Mouse (Mus musculus): ENCODE measurements at regions not wholly inside any gene's neighbourhood (a gene's known extent, or its start where the extent isn't known, plus 50 kb on each side); places are given as distances from the start of the nearest gene placed in this dataset.

DNA sequence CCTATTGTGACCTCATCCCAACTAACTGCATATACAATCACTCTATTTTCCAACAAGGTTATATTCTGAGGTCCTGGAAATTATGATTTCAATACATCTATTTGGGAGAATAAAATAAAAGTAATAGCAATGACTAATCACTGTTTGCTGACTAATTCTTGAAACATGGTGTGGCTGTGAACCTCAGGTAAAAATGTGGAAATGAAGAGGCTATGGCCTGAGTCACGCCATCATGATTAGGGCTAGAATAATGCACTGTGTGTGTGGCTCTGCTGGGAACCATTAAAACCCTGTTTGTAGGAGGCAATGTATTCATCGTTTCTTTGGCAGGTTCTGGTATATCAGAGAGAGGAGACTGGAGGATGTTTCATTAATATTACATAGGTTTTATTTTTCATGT lies 179.7 kb upstream of the Mbnl1 start:
- 88% methylated on average over 2 of the region's 2 CpGs for WGBS
- TF ChIP-seq CTCF (IDR thresholded peaks at IDR 0.05; ENCODE audit: insufficient read depth, low read length) (no peak), POLR2A (IDR thresholded peaks at IDR 0.05; ENCODE audit: borderline replicate concordance, extremely low read depth, low read depth, low read length) (no peak)

DNA sequence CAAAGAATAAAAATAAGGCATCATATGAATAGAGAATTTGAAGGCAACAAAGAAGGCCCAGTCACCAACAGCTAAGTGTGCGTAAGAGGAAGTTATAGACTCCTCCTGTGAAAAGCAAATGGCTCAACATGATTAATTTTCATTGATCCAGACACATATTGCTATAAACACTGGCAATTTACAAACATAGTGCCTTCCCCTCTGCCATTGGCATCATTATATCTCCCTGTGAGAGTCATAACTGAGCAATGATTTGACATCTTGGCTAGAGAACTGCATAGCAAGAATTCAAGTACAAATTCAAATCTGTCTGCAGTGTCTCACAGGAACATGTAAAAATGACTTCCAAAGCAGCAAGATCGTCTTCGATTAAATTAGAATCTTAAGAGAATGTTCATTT lies 167.2 kb upstream of the Mbnl1 start:
- TF ChIP-seq CTCF (IDR thresholded peaks at IDR 0.05; ENCODE audit: insufficient read depth, low read length): no peak
- no peak for TF ChIP-seq POLR2A (IDR thresholded peaks at IDR 0.05; ENCODE audit: borderline replicate concordance, extremely low read depth, low read depth, low read length)
- Histone ChIP-seq H3K4me1 (ENCODE audit: control insufficient read depth, insufficient read depth, low read length) (no peaks in the 10 kb centered on the region; the same call in 1 of the 2 replicates), H3K4me3 (replicated peaks; ENCODE audit: extremely low read depth, low read depth, low read length) (no peak overlapping the region)
- WGBS: 86% methylated on average over 3 of the region's 3 CpGs
- DNase-seq: no peak

More for the DNA sequence above, 179.7 kb upstream of the Mbnl1 start:
- DNase-seq: no peak
- Histone ChIP-seq H3K4me3 (replicated peaks; ENCODE audit: extremely low read depth, low read depth, low read length) (no peak overlapping the region), H3K4me1 (ENCODE audit: control insufficient read depth, insufficient read depth, low read length) (no peaks in the 10 kb centered on the region)

DNA sequence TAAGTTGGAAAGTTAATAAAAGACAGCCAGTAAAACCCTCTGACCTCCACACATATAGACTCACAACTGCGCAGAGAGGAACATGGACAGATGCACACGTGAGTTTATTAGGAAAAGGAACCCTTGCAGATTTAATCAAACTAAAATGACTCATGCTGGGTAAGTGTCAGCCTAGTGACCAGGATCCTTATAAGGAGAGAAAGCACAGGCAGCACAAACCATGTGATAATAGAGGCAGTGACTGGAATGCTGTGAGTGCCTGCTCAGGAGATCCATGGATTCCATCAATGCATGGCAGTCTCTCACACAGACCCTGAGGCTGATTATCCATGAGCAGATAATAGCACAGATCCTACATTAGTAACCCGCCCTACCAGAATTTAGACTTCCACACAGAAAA lies 162.2 kb upstream of the Mbnl1 start:
- no peaks in the 10 kb centered on the region; the same call in 1 of the 2 replicates for H3K4me1 ChIP-seq (ENCODE audit: control insufficient read depth, insufficient read depth, low read length)
- no peak for DNase-seq
- no peak overlapping the region for H3K4me3 ChIP-seq (replicated peaks; ENCODE audit: extremely low read depth, low read depth, low read length)
- 70% methylated on average over 3 of the region's 3 CpGs for WGBS
- no peak for TF ChIP-seq POLR2A (IDR thresholded peaks at IDR 0.05; ENCODE audit: borderline replicate concordance, extremely low read depth, low read depth, low read length)

DNA sequence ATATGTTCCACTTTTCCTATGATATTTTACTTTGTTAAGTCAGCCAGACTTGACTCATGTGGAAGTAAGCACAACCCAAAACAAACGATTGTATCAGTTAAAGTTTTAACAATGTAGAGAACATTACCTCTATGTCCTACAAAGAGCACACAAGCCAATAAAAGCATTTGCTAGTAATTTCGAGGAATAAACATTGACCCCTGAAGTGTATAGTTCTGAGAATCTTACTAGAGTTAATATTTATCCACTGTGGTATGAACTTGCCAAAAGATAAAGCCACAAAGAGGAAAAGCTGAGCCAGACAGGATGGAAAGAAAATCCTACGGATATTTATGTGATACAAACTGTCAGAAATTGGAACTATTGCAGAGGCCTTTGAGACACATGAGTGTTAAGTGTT lies 161.5 kb upstream of the Mbnl1 start:
- Histone ChIP-seq H3K4me3 (replicated peaks; ENCODE audit: extremely low read depth, low read depth, low read length) (no peak overlapping the region), H3K4me1 (ENCODE audit: control insufficient read depth, insufficient read depth, low read length) (no peaks in the 10 kb centered on the region; the same call in 1 of the 2 replicates)
- no peak for DNase-seq
- no peak for TF ChIP-seq CTCF (IDR thresholded peaks at IDR 0.05; ENCODE audit: insufficient read depth, low read length)
- no peak for TF ChIP-seq POLR2A (IDR thresholded peaks at IDR 0.05; ENCODE audit: borderline replicate concordance, extremely low read depth, low read depth, low read length)
- 41% methylated on average over 3 of the region's 3 CpGs for WGBS

DNA sequence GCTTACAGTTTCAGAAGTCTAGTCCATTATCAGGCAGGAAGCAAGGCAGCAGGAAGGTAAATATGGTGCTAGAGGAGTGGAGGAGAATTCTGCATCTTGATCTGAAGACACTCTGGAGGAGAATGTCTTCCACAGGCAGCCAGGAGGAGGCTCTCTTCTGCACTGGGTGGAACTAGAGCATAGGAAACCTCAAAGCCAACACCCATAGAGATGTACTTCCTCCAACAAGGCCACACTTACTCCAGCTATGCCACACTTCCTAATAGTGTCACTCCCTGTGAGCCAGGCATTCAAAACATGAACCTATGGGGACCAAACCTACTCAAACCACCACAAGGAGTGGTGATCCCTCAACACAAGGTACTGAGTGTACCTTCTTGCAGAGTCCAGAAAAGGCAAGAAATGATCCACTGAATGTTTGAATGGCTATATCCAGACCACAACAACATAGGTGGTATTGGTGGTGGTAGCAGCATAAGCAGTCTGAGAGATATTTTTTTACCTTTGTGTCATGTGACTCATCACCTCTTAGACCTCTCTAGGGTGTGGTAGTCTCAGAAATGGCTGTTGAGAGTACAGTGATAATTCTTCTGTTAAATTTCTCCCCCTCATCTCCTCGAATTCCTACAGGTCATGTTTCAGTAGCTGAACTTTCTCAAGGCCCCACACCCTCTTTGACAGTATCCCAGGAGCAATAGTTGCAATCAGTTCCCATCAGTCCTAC lies 152.3 kb upstream of the Mbnl1 start:
- 58% methylated on average over 1 of the region's 1 CpGs for WGBS

DNA sequence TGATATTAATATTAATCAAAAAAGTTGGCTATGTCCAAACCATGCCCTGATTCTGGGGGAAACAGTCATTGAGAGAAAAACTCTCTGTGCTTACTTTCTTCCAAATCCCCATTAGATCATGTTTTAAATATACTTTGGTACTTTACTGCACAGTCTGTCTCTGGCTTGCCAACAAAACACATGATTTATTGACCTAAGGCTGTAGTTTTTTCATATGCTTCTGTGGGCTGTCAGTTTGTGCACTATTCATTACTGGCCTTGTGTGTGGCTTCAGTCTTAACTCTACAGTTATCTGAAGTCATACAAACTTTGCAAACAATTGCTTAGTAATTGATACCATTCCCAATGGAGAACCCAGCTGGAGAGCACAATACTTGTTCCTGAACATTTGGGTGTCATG lies 149.1 kb upstream of the Mbnl1 start:
- TF ChIP-seq POLR2A (IDR thresholded peaks at IDR 0.05; ENCODE audit: borderline replicate concordance, extremely low read depth, low read depth, low read length) (no peak), CTCF (IDR thresholded peaks at IDR 0.05; ENCODE audit: insufficient read depth, low read length) (no peak)
- Histone ChIP-seq H3K4me3 (replicated peaks; ENCODE audit: extremely low read depth, low read depth, low read length) (no peak overlapping the region), H3K4me1 (ENCODE audit: control insufficient read depth, insufficient read depth, low read length) (no peaks in the 10 kb centered on the region; the same call in 1 of the 2 replicates)
- no peak for DNase-seq

More for the DNA sequence above, 152.3 kb upstream of the Mbnl1 start:
- no peak for TF ChIP-seq POLR2A (IDR thresholded peaks at IDR 0.05; ENCODE audit: borderline replicate concordance, extremely low read depth, low read depth, low read length)
- TF ChIP-seq CTCF (IDR thresholded peaks at IDR 0.05; ENCODE audit: insufficient read depth, low read length): peak; percentile 34
- Histone ChIP-seq H3K4me1 (ENCODE audit: control insufficient read depth, insufficient read depth, low read length) (no peaks in the 10 kb centered on the region; the same call in 1 of the 2 replicates), H3K4me3 (replicated peaks; ENCODE audit: extremely low read depth, low read depth, low read length) (no peak overlapping the region)
- DNase-seq: no peak

DNA sequence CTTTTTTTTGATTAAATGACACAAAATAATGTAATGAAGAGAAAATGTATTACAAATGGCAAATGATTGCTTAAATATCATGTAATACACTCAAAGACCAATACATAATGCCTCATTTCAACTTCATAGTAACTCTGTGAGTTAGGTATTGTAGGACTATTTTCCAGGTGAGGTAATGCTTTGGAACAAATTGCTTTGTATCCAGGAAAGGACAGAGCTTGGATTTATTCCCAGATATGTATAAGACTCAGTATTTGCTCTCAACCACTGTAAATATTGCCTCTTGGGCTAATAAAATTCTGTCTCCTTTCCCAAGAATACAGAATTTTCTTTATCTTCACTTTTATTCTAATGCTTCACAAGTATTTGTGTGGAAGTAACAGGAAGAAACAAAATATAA lies 148.2 kb upstream of the Mbnl1 start:
- Histone ChIP-seq H3K4me3 (replicated peaks; ENCODE audit: extremely low read depth, low read depth, low read length) (no peak overlapping the region), H3K4me1 (ENCODE audit: control insufficient read depth, insufficient read depth, low read length) (no peaks in the 10 kb centered on the region; the same call in 1 of the 2 replicates)
- no peak for DNase-seq
- TF ChIP-seq CTCF (IDR thresholded peaks at IDR 0.05; ENCODE audit: insufficient read depth, low read length) (no peak), POLR2A (IDR thresholded peaks at IDR 0.05; ENCODE audit: borderline replicate concordance, extremely low read depth, low read depth, low read length) (no peak)

DNA sequence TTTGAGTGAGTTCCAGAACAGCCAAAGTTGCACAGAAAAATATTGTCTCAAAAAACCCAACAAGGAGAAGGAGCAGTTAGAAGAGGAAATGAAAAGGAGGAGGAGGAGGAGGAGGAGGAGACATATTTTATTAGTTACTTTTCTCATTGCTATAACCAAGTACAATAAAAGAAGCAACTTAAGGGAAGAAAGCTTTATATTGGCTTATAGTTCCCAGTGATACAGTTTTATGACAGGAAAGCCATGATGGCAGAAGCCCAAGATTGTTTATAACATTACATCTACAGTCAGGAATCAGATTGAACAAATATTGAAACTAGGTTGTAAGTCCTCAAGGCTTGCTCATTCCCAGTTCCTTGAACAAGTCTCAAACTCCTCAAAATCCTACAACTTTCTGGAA lies 147.7 kb upstream of the Mbnl1 start:
- TF ChIP-seq POLR2A (IDR thresholded peaks at IDR 0.05; ENCODE audit: borderline replicate concordance, extremely low read depth, low read depth, low read length) (no peak), CTCF (IDR thresholded peaks at IDR 0.05; ENCODE audit: insufficient read depth, low read length) (no peak)
- Histone ChIP-seq H3K4me1 (ENCODE audit: control insufficient read depth, insufficient read depth, low read length) (no peaks in the 10 kb centered on the region; the same call in 1 of the 2 replicates), H3K4me3 (replicated peaks; ENCODE audit: extremely low read depth, low read depth, low read length) (no peak overlapping the region)
- no peak for DNase-seq

DNA sequence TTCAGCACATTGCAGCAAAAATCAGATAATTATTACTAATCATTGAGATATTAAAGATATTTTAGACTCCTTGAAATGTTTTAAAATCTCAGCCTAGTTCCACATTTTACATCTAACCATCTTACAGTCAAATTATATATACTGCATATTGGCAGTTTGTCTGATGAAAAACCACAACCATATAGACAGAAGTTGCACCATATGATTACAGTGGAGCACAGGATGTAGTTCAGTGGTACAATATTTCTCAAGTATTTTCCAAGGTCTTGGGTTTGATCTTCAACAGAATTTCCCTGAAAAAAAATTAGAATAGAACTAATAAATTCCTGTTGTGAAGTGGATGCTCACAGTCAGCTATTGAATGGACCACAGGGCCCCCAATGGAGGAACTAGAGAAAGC lies 140.2 kb upstream of the Mbnl1 start:
- Histone ChIP-seq H3K4me1 (ENCODE audit: control insufficient read depth, insufficient read depth, low read length) (no peaks in the 10 kb centered on the region), H3K4me3 (replicated peaks; ENCODE audit: extremely low read depth, low read depth, low read length) (no peak overlapping the region)
- TF ChIP-seq POLR2A (IDR thresholded peaks at IDR 0.05; ENCODE audit: borderline replicate concordance, extremely low read depth, low read depth, low read length) (no peak), CTCF (IDR thresholded peaks at IDR 0.05; ENCODE audit: insufficient read depth, low read length) (no peak)
- DNase-seq: no peak

DNA sequence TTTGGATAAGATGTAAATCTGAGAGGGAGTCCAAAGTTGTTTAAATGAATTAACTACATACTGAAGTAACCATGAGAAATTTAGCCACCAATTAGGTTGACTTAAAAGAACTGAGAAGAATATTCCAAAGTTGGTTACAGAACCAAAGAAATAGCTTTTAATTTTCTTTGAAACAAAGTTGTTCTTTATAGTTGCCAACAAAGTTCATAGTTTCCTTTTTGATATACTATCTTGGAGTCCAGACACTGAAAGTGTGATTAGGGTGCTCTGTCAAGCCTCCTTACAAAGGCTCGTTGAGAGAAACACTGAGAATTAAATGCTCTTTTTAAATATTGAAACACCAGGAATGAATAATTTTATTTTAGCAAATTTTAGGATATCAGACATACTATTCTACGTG lies 139.0 kb upstream of the Mbnl1 start:
- no peak overlapping the region for H3K4me3 ChIP-seq (replicated peaks; ENCODE audit: extremely low read depth, low read depth, low read length)
- TF ChIP-seq POLR2A (IDR thresholded peaks at IDR 0.05; ENCODE audit: borderline replicate concordance, extremely low read depth, low read depth, low read length): no peak
- TF ChIP-seq CTCF (IDR thresholded peaks at IDR 0.05; ENCODE audit: insufficient read depth, low read length): no peak
- 79% methylated on average over 2 of the region's 2 CpGs for WGBS
- DNase-seq: no peak
- H3K4me1 ChIP-seq (ENCODE audit: control insufficient read depth, insufficient read depth, low read length): no peaks in the 10 kb centered on the region

All from lung, adult 2 months (tissue).